Mouse (Mus musculus) embryonic facial prominence, embryonic 11.5 days (tissue): ENCODE results near the gene Cbx5. TPM values are rescaled to one million over a fixed set of nuclear protein-coding genes. Genes with fewer than 3 reads are reported as not detected.
"Not testable (repeated sequence)": the region's sequence is repeated elsewhere in the genome, so short reads cannot be mapped to it uniquely, and the experiment has no call there.

Experiments used
- ATAC-seq: fragments of 200-750 bp; cut with Nextera tagmentation; replicated peaks from 2 replicates; pipeline ENCODE4 v1.8.0; 2017; ENCODE audit warnings: low read depth; ENCODE audit not compliant: insufficient number of reproducible peaks, low FRiP score, low TSS enrichment
- DNase-seq: peaks from one replicate; pipeline ENCODE4 v3.0.0-alpha.2; 2015; ENCODE audit warnings: low spot score
- H3K27ac ChIP-seq: fragments of 300-500 bp; sonication (generic); replicated peaks from 2 replicates; pipeline ENCODE4 v1.5.1; 2014; ENCODE audit warnings: mild to moderate bottlenecking, low read depth, low read length, control low read depth
- H3K27me3 ChIP-seq: fragments of 300-500 bp; sonication (generic); 2 replicates; pipeline ENCODE4 v1.6.1; 2014; ENCODE audit warnings: mild to moderate bottlenecking, low read length, moderate library complexity, mixed read lengths; ENCODE audit not compliant: control insufficient read depth, insufficient read depth
- H3K36me3 ChIP-seq: fragments of 300-500 bp; sonication (generic); replicated peaks from 2 replicates; pipeline ENCODE4 v1.6.1; 2014; ENCODE audit warnings: low read depth, mild to moderate bottlenecking, low read length, moderate library complexity, mixed read lengths; ENCODE audit not compliant: control insufficient read depth, insufficient read depth
- H3K4me1 ChIP-seq: fragments of 300-500 bp; sonication (generic); 2 replicates; pipeline ENCODE4 v1.6.1; 2014; ENCODE audit warnings: low read length, mixed read lengths; ENCODE audit not compliant: control insufficient read depth, insufficient read depth
- H3K4me2 ChIP-seq: fragments of 300-500 bp; sonication (generic); 2 replicates; pipeline ENCODE4 v1.6.1; 2014; ENCODE audit warnings: low read depth, mild to moderate bottlenecking, control low read depth, low read length, moderate library complexity
- H3K4me3 ChIP-seq: fragments of 300-500 bp; sonication (generic); 2 replicates; pipeline ENCODE4 v1.5.1; 2014; ENCODE audit warnings: low read depth, low read length, control low read depth
- H3K9ac ChIP-seq: fragments of 300-500 bp; sonication (generic); replicated peaks from 2 replicates; pipeline ENCODE4 v1.6.1; 2014; ENCODE audit warnings: mild to moderate bottlenecking, control low read depth, low read length
- H3K9me3 ChIP-seq: fragments of 300-500 bp; sonication (generic); replicated peaks from 2 replicates; pipeline ENCODE4 v1.6.1; 2016; ENCODE audit warnings: mild to moderate bottlenecking, low read length, inconsistent platforms, mixed read lengths; ENCODE audit not compliant: control insufficient read depth
- WGBS: fragments of 180-500 bp; shearing (Covaris S2); extraction: QIAGEN DNeasy Blood & Tissue Kit; methylation state at CpG from one replicate; pipeline ENCODE4 v1.1.7; 2014; 5-methylcytosine and 5-hydroxymethylcytosine counted together
- polyA plus RNA-seq: library from polyadenylated mRNA; unstranded; fragments of >200 nt; fragmentation: Nextera tagmentation; extraction: Ambion mirVana; gene quantifications from 2 replicates; pipeline ENCODE4 v1.2.1, GENCODE M21; 2014

Gene Cbx5
- polyA plus RNA-seq, 1 experiment from 2014 or later: 217 TPM

DNA sequence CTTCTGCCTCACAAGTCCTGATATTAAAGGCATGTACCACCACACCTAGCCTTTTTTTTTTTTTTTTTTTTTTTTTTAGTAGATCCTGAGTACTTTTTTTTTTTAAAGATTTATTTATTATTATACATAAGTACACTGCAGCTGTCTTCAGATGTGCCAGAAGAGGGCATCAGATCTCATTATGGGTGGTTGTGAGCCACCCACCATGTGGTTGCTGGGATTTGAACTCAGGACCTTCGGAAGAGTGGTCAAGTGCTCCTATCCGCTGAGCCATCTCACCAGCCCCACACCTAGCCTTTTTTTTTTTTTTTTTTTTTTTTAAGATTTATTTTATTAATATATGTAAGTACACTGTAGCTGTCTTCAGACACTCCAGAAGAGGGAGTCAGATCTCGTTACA lies 36.3 kb upstream of the Cbx5 start:
- not testable (repeated sequence) for H3K36me3 ChIP-seq, H3K9ac ChIP-seq
- 94% methylated on average over 3 of the region's 3 CpGs for WGBS

DNA sequence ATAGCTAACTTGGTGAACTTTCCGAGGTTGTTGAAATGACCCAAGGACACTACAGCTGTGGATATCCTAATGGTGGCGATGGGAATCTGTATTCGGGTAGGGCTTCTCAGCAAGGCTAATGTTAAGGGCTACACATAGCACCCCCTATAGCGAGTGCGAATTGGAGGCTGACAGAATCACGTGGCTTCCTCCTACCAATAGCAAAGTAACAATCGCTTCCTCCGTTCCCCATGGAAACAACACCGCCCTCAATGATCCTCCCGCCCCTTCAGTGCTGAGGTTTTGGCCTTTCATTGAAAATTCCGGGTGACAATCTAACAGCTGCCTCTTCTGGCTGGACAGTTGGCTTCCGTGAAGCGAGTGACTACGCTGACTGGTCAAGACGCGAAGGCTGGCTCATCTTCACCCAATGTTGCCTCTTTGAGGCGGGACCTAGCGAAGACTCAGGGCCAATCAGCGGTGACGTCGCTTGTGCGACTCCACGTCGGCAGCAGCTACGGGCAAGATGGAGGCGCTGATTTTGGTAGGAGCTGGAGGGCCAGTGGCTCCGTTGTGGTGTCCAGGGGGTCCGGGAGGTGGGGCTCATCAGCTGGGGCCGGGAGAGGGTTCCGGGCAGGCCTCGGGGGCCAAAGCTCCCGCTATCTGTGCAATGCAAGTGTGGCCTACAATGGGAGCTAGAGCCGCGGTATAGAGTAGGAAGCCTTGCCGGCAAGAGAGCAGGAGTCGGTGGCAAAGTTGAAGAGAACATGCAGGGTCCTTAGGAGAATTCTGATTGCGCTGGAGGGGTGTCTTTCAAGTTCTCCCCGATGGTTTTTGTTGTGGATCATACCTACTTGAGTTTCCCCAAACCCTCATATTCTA lies 33.0 kb upstream of the Cbx5 start, which contains the start of gene Copz1:
Gene Copz1, plus strand, starts transcription at position 296 of the 861 bp plus-strand sequence.
- H3K9ac ChIP-seq: peak within 1 kb of the TSS; percentile 80
- H3K27ac ChIP-seq: no peak within 1 kb of the TSS
- H3K9me3 ChIP-seq: no peaks in the 10 kb centered on the region
- no peaks in the 10 kb centered on the region for H3K4me1 ChIP-seq
- ATAC-seq: peak; percentile 99
- DNase-seq: peak; percentile 99
- H3K4me3 ChIP-seq: peak within 1 kb of the TSS; percentile 75
- peak within 1 kb of the TSS; percentile 39 for H3K4me2 ChIP-seq
- WGBS: under 1% methylated on average over 38 of the region's 38 CpGs
- no peaks in the 10 kb centered on the region for H3K27me3 ChIP-seq
- H3K36me3 ChIP-seq: no peaks in the 10 kb centered on the region

More for the DNA sequence above, 36.3 kb upstream of the Cbx5 start:
- H3K4me2 ChIP-seq, H3K4me1 ChIP-seq, H3K9me3 ChIP-seq, H3K27ac ChIP-seq, H3K4me3 ChIP-seq, H3K27me3 ChIP-seq, DNase-seq, ATAC-seq: not testable (repeated sequence)

DNA sequence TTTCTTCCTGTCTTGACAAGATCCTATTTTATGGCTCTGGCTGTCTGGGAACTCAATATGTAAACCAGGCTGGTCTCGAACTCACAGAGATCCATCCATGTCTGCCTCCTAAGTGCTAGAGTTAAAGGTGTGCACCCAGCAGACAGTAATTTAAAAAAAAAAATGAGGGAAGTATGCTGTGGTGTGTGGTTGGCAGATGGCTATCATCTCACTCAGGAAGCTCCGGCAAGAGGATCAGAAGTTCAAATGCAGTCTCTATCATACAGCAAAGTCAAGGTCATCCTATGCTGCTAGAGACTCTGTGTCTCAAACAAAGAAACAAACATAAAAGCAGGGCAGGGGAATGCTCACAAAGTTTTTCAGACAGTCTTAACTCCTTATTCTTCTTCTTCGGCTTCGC lies 29.3 kb upstream of the Cbx5 start:
- H3K36me3 ChIP-seq: no peaks in the 10 kb centered on the region
- H3K4me2 ChIP-seq: no peak overlapping the region
- no peak for DNase-seq
- H3K4me1 ChIP-seq: no peaks in the 10 kb centered on the region
- H3K27me3 ChIP-seq: no peaks in the 10 kb centered on the region
- no peak overlapping the region for H3K4me3 ChIP-seq
- no peak overlapping the region for H3K9ac ChIP-seq
- H3K9me3 ChIP-seq: no peaks in the 10 kb centered on the region
- no peak for ATAC-seq
- 87% methylated on average over 4 of the region's 4 CpGs for WGBS
- H3K27ac ChIP-seq: no peak overlapping the region

DNA sequence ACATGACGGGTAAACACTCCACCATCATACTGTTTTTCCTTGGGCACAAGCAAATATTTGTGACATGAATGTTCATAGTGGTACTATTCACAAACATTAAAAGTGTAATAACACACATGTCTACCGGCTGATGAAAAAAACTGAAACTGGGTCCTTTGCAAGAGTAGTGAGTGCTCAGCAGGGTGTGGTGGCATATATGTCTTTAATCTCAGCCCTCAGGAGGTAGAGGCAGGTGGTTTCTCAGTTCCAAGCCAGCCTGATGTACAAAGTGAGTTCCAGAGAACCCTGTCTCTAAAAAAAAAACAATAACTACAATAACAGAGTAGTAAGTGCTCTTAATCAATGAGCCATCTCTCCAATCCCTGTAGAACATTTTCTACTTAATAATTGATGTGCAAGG lies 25.2 kb upstream of the Cbx5 start:
- Histone ChIP-seq H3K4me3 (no peak overlapping the region), H3K4me2 (no peak overlapping the region), H3K4me1 (no peaks in the 10 kb centered on the region), H3K9ac (no peak overlapping the region), H3K9me3 (no peaks in the 10 kb centered on the region), H3K36me3 (no peaks in the 10 kb centered on the region), H3K27ac (no peak overlapping the region), H3K27me3 (no peaks in the 10 kb centered on the region)
- WGBS: 91% methylated on average over 2 of the region's 2 CpGs
- DNase-seq: no peak
- no peak for ATAC-seq

DNA sequence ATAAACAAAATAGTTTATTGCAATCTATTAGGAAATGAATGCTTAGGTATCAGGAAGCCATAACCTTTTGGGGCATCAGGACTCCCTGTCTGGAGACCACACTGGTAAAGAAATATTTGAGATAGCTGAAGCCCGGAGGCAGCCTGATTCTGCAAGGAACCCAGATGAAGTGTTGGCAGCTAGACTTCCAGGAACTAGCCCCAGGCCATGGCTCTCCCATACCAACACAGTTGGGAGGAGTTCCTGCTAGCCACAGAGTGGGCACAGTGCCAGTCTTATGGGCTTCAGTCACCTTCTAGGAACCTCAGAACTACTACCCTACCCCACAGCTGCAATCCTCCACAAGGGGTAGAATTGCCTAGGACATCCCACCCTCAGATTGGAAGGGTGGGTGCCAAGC lies 20.4 kb upstream of the Cbx5 start:
- Histone ChIP-seq H3K27me3 (no peaks in the 10 kb centered on the region), H3K4me3 (no peak overlapping the region), H3K4me2 (no peak overlapping the region), H3K4me1 (peaks cover 4% of the 10 kb centered on the region; the same call in 1 of the 2 replicates), H3K9me3 (no peaks in the 10 kb centered on the region), H3K9ac (no peak overlapping the region), H3K27ac (no peak overlapping the region), H3K36me3 (no peaks in the 10 kb centered on the region)
- 57% methylated on average over 1 of the region's 1 CpGs for WGBS
- DNase-seq: no peak
- ATAC-seq: no peak

DNA sequence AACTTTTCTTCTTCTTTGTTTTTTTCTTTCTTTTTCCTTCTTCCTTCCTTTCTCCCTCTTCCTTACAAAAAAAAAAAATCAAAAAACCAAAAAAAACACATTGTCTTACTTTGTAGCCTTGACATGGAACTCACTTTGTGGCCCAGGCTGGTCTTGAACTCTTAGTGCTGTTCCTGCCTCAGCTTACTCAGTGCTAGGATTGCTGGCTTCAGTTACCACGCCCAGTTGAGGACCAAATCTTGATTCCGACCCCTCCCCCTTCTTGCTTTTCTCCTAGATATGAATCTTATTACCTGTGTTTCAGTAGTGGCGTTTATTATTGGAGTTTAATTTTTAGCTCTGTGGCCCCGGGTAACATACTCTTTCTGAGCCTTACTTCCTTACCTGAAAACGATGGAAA lies 19.5 kb upstream of the Cbx5 start:
- Histone ChIP-seq H3K9me3 (no peaks in the 10 kb centered on the region), H3K27ac (no peak overlapping the region), H3K9ac (no peak overlapping the region), H3K4me1 (peaks cover 4% of the 10 kb centered on the region), H3K4me2 (no peak overlapping the region), H3K4me3 (no peak overlapping the region), H3K27me3 (no peaks in the 10 kb centered on the region), H3K36me3 (no peaks in the 10 kb centered on the region)
- no peak for DNase-seq
- WGBS: 83% methylated on average over 5 of the region's 5 CpGs
- ATAC-seq: no peak

DNA sequence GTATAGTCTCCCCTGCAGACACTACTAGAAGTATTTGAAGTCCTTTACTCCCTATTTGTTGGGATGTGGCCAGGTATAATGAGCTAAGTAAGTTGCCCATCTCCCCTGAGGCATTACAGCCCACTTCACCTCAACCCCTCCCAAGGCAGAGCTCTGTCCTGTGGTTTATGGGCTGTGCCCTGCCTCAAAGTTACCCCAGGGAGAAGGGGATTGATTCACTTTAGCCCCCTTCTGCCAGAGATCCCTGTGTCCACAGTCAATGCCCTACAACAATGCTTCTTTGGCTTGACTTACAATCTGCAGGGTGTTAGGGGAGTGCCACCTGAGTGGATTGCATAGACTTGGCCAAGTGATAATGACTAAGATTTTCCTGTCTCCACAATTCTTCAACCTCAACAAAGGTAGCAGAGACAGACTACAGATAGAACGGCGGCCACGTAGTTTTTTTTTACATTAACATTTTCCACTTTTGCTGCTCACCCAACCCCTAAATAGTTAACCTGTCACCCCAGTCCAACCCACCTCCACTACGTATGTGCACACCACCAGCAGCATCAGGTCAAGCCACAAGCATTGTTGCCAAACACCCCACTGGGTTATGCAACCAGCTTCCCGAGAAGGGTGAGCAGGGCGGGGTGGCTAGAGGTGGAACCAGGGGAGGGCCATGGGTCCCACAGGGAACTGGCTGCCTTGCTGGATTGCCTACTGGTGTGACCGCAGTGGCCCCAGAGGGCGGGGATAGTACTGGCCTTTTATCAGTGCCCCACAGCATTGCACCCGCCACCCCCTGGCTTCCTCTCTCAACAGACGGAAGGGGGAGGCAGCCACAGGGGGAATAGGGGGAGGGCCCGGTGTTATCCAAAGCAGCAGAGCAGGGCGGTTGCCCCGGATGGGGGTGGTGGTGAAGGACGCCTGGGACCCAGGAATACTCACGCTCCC lies 18.4 kb upstream of the Cbx5 start, which contains the start of gene Nfe2:
Gene Nfe2, minus strand, starts transcription at position 614 of the 939 bp plus-strand sequence.
- Histone ChIP-seq H3K27me3 (no peaks in the 10 kb centered on the region), H3K27ac (no peak within 1 kb of the TSS), H3K36me3 (no peaks in the 10 kb centered on the region), H3K4me1 (peaks cover 4% of the 10 kb centered on the region), H3K9me3 (no peaks in the 10 kb centered on the region), H3K4me3 (no peak within 1 kb of the TSS), H3K9ac (peak within 1 kb of the TSS; percentile 25; the same call in 1 of the 2 replicates), H3K4me2 (peak within 1 kb of the TSS; percentile 10; the same call in 1 of the 2 replicates)
- ATAC-seq: peak; percentile 60; the same call in 1 of the 2 replicates
- WGBS: 13% methylated on average over 15 of the region's 15 CpGs
- peak; percentile 31 for DNase-seq
